Mouse (Mus musculus) thymus, adult 2 months (tissue): Measurements from ENCODE around the gene Ivd. TPM values are rescaled to one million over a fixed set of nuclear protein-coding genes. Genes with fewer than 3 reads are reported as not detected.

Experiments
- DNase-seq: peaks from one replicate; pipeline ENCODE4 v3.0.0; 2021
- H3K27ac ChIP-seq: fragments of 200-500 bp; 2 replicates; pipeline ENCODE4 v1.5.1; 2012; ENCODE audit warnings: low read length, control low read depth; ENCODE audit not compliant: control insufficient read depth, insufficient read depth
- H3K27me3 ChIP-seq: fragments of 200-500 bp; 2 replicates; pipeline ENCODE4 v1.6.1; 2012; ENCODE audit warnings: mild to moderate bottlenecking, low read length, moderate library complexity, mixed read lengths; ENCODE audit not compliant: control insufficient read depth, insufficient read depth
- H3K36me3 ChIP-seq: fragments of 200-500 bp; 2 replicates; pipeline ENCODE4 v1.6.1; 2012; ENCODE audit warnings: mild to moderate bottlenecking, low read length, moderate library complexity; ENCODE audit not compliant: control insufficient read depth, insufficient read depth
- H3K4me1 ChIP-seq: fragments of 200-500 bp; replicated peaks from 2 replicates; pipeline ENCODE4 v1.6.1; 2012; ENCODE audit warnings: low read length; ENCODE audit not compliant: control insufficient read depth, insufficient read depth
- H3K4me3 ChIP-seq: fragments of 200-500 bp; 2 replicates; pipeline ENCODE4 v1.5.1; 2012; ENCODE audit warnings: mild to moderate bottlenecking, low read length, control low read depth, moderate library complexity; ENCODE audit not compliant: control insufficient read depth, insufficient read depth
- CTCF ChIP-seq: fragments of 200-500 bp; IDR thresholded peaks from 2 replicates; pipeline ENCODE4 v1.5.1; 2012; ENCODE audit warnings: mild to moderate bottlenecking, control low read depth, low read length, moderate library complexity, borderline replicate concordance; ENCODE audit not compliant: control insufficient read depth, poor library complexity, insufficient read depth; ENCODE audit errors: extremely low read depth
- POLR2A ChIP-seq: fragments of 200-500 bp; IDR thresholded peaks from 2 replicates; pipeline ENCODE4 v1.6.1; 2012; ENCODE audit warnings: mild to moderate bottlenecking, low read length, control low read depth, moderate library complexity; ENCODE audit not compliant: control insufficient read depth, poor library complexity, insufficient read depth; ENCODE audit errors: extremely low read depth
- WGBS: fragments of 180-500 bp; shearing (Covaris S2); methylation state at CpG from one replicate; pipeline ENCODE4 v1.1.7; 2018; 5-methylcytosine and 5-hydroxymethylcytosine counted together
- polyA plus RNA-seq: library from polyadenylated mRNA; depleted of rRNA; stranded (reverse); fragments of >200 nt; gene quantifications from 2 replicates; pipeline ENCODE4 v1.2.3, GENCODE M21; 2012

The Ivd gene
- polyA plus RNA-seq, 1 experiment = 50.6 TPM

DNA sequence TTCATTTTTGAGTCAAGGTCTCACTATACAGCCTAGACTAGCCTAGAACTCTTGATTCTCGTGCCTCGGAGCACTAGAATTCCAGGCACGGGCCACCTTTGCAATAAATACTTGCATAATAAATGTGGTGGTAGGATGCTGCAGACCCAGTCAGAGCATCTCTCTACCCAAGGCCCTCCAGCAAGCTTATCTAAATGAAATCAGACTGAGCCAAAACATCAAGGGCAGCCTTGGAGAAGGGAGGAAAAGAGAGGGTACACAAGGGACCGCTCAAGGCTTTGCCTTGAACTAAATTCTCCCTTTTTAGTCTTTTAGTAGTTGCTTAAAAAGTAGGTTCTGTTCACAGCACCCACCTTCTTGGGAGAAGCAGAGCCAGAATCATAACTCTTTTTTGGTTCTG is 29.4 kb downstream of the Ivd start:
- no peak overlapping the region for H3K27ac ChIP-seq
- WGBS = 93% methylated on average over 4 of the region's 4 CpGs
- no peaks in the 10 kb centered on the region for H3K36me3 ChIP-seq
- no peak for DNase-seq
- no peaks in the 10 kb centered on the region for H3K27me3 ChIP-seq
- TF ChIP-seq POLR2A = no peak
- no peak for TF ChIP-seq CTCF
- H3K4me1 ChIP-seq = peaks cover 2% of the 10 kb centered on the region; the same call in 1 of the 2 replicates
- H3K4me3 ChIP-seq = no peak overlapping the region

GRCm38 (mm10) chr2:118895990-118896913 is 34.5 kb downstream of the Ivd start:
- H3K4me1 ChIP-seq = peaks cover 31% of the 10 kb centered on the region
- H3K4me3 ChIP-seq = peak overlapping the region; percentile 62
- H3K27ac ChIP-seq = no peak overlapping the region
- H3K36me3 ChIP-seq = no peaks in the 10 kb centered on the region
- TF ChIP-seq CTCF = no peak
- no peak for TF ChIP-seq POLR2A
- DNase-seq = peak; percentile 73
- H3K27me3 ChIP-seq = peaks cover 23% of the 10 kb centered on the region; the same call in 1 of the 2 replicates
- WGBS = 5% methylated on average over 38 of the region's 38 CpGs

- Histone ChIP-seq H3K27ac (no peak overlapping the region), H3K4me1 (peaks cover 31% of the 10 kb centered on the region), H3K36me3 (no peaks in the 10 kb centered on the region), H3K4me3 (peak overlapping the region; percentile 62), H3K27me3 (peaks cover 23% of the 10 kb centered on the region; the same call in 1 of the 2 replicates)
- 2% methylated on average over 13 of the region's 13 CpGs for WGBS
- no peak for DNase-seq
- TF ChIP-seq POLR2A (no peak), CTCF (no peak)
These were observed 35.1 kb downstream of the Ivd start for GRCm38 (mm10) chr2:118896914-118897291.

DNA sequence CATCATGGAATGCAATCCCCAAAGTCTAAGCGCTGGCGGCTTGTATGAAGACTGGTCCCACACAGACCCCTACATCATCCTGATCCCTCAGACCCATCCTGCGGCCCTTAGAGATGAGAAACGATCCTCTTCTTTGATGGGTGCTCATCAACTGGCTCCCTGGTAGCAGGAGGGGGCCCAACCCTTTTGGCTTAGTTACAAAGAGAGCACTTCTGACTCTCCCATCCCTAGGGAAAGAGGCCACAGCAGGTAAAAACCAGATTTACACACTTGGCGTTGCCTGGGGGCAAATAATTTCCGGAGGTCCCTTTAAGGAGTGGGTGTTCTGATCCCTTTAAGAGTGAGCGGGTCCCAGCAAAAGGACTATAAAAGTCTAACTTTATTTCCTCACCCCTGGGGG is 35.6 kb downstream of the Ivd start:
- TF ChIP-seq CTCF (no peak), POLR2A (no peak)
- no peak for DNase-seq
- H3K27me3 ChIP-seq = peaks cover 28% of the 10 kb centered on the region
- no peak overlapping the region for H3K27ac ChIP-seq
- H3K4me3 ChIP-seq = peak overlapping the region; percentile 62; the same call in 1 of the 2 replicates
- H3K36me3 ChIP-seq = no peaks in the 10 kb centered on the region
- 19% methylated on average over 7 of the region's 7 CpGs for WGBS
- peaks cover 32% of the 10 kb centered on the region for H3K4me1 ChIP-seq

GRCm38 (mm10) chr2:118897808-118898207 is 36.1 kb downstream of the Ivd start:
- DNase-seq = no peak
- Histone ChIP-seq H3K27ac (no peak overlapping the region), H3K4me1 (peaks cover 36% of the 10 kb centered on the region), H3K36me3 (no peaks in the 10 kb centered on the region), H3K4me3 (no peak overlapping the region), H3K27me3 (peaks cover 31% of the 10 kb centered on the region)
- 11% methylated on average over 11 of the region's 11 CpGs for WGBS
- TF ChIP-seq POLR2A (no peak), CTCF (no peak)

DNA sequence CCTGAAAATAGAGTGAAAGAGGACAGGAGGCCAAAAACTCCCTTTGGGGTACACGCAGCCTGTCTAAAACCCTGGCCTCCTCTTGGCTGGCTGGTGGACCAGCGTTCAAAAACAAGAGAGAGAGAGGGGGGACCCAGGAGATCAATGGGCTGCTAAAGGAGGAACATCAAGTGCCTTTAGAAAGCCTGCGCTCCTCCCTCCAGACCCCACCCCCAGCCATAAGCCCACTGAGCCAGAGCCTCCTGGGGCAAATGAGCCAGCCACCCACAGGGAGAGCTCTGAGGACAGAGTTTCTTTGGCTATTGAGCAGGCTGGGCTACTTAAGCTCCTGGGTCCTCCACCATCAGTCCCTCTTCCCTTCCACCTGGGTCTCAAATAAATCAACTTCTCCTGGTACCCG is 37.0 kb downstream of the Ivd start:
- WGBS = 65% methylated on average over 4 of the region's 4 CpGs
- Histone ChIP-seq H3K27ac (no peak overlapping the region), H3K4me1 (peaks cover 38% of the 10 kb centered on the region), H3K27me3 (peaks cover 38% of the 10 kb centered on the region), H3K36me3 (no peaks in the 10 kb centered on the region), H3K4me3 (no peak overlapping the region)
- no peak for TF ChIP-seq CTCF
- TF ChIP-seq POLR2A = no peak
- DNase-seq = no peak
